In genomic region chr16:30788944-30789781, GRCm38 (mm10) we compare ENCODE assay signal across 11 mouse cellular contexts.
DNase-seq lines count a peak whose midpoint lies in the region; ATAC-seq and TF ChIP-seq lines count a peak whose summit lies in the region.
"Had no signal": no experiment of that assay in that cellular context is flagged by ENCODE, and none has a peak within 500 bp of the region (broad histone marks: within the 10 kb centered on the region; RNA-seq: fewer than 3 reads in every experiment).

No protein-coding gene starts in this region.

- no peak for ATAC-seq in heart, embryonic 13.5 days (ENCODE audit: extremely low read depth, insufficient number of reproducible peaks, low FRiP score, low TSS enrichment)
- ATAC-seq in lung, embryonic 15.5 days (ENCODE audit: borderline replicate concordance, extremely low read depth, low FRiP score, low TSS enrichment), result no peak

- H3K4me1 ChIP-seq in MEL (ENCODE audit: control insufficient read depth in 1 of 2, insufficient read depth in 2 of 2, low read length in 2 of 2), result peaks cover 27 to 65% of the 10 kb centered on the region in 2 experiments
- peaks cover 72% of the 10 kb centered on the region for H3K4me1 ChIP-seq in heart, embryonic 13.5 days
- H3K4me1 ChIP-seq in lung, embryonic 15.5 days, result peaks cover 57% of the 10 kb centered on the region

- H3K27me3 ChIP-seq in MEL (ENCODE audit: control insufficient read depth in 1 of 2, insufficient read depth in 2 of 2, low read length in 2 of 2), result no peaks in the 10 kb centered on the region
- no peaks in the 10 kb centered on the region for H3K27me3 ChIP-seq in heart, embryonic 13.5 days (replicated peaks)
- no peaks in the 10 kb centered on the region for H3K27me3 ChIP-seq in lung, embryonic 15.5 days

- no peaks in the 10 kb centered on the region; the same call in 1 of the 2 replicates for H3K79me2 ChIP-seq in MEL (ENCODE audit: control insufficient read depth, insufficient read depth, low read length, poor library complexity)

- no peak for TF ChIP-seq CTCF in MEL (IDR thresholded peaks at IDR 0.05 in 2 of 3, conservative IDR thresholded peaks at IDR 0.05 in 1 of 3; ENCODE audit: control insufficient read depth in 1 of 3, insufficient read depth in 1 of 3, low read depth in 2 of 3, low read length in 3 of 3, poor library complexity in 1 of 3, severe bottlenecking in 1 of 3)
- no peak for TF ChIP-seq CTCF in left cerebral cortex, adult 2 months (IDR thresholded peaks at IDR 0.05)

- H3K4me3 ChIP-seq in MEL (ENCODE audit: control insufficient read depth in 1 of 2, insufficient read depth in 1 of 2, low read depth in 2 of 2, low read length in 2 of 2), result peak overlapping the region; percentile 57 to 58
- H3K4me3 ChIP-seq in heart, embryonic 13.5 days, result no peak overlapping the region
- no peak overlapping the region for H3K4me3 ChIP-seq in lung, embryonic 15.5 days
- no peak overlapping the region for H3K4me3 ChIP-seq in left cerebral cortex, adult 2 months
- H3K4me3 ChIP-seq: midbrain, embryonic 10.5 days had no signal

- TF ChIP-seq RAD21 in MEL (IDR thresholded peaks at IDR 0.05; ENCODE audit: low read depth, low read length), result no peak

- peak overlapping the region; percentile 98 for H3K27ac ChIP-seq in MEL (ENCODE audit: control insufficient read depth, low read depth, low read length)
- H3K27ac ChIP-seq in heart, embryonic 13.5 days (replicated peaks), result peak overlapping the region; percentile 97
- peak overlapping the region; percentile 97 for H3K27ac ChIP-seq in lung, embryonic 15.5 days
- no peak overlapping the region for H3K27ac ChIP-seq in left cerebral cortex, adult 2 months

- H3K9ac ChIP-seq in MEL (ENCODE audit: control insufficient read depth, low read depth, low read length, poor library complexity, severe bottlenecking), result peak overlapping the region; percentile 67
- H3K9ac ChIP-seq in heart, embryonic 13.5 days, result no peak overlapping the region
- no peak overlapping the region for H3K9ac ChIP-seq in lung, embryonic 15.5 days

- 0 out of 4 replicates have a peak, but pooled peaks of 1 of the 2 experiments have one; percentile 26 for TF ChIP-seq POLR2A in MEL (IDR thresholded peaks at IDR 0.05; ENCODE audit: control insufficient read depth in 1 of 2, insufficient read depth in 1 of 2, low read depth in 1 of 2, low read length in 2 of 2, poor library complexity in 1 of 2)

- peaks cover 0 to 50% of the 10 kb centered on the region in 2 experiments; a peak in 2 of 4 replicates for H3K36me3 ChIP-seq in MEL (ENCODE audit: control insufficient read depth in 1 of 2, insufficient read depth in 2 of 2, low read length in 2 of 2)
- H3K36me3 ChIP-seq in heart, embryonic 13.5 days, result no peaks in the 10 kb centered on the region
- no peaks in the 10 kb centered on the region for H3K36me3 ChIP-seq in lung, embryonic 15.5 days
- H3K36me3 ChIP-seq: midbrain, embryonic 10.5 days had no signal

- no peaks in the 10 kb centered on the region for H3K9me3 ChIP-seq in MEL (replicated peaks; ENCODE audit: insufficient read depth, low read length)
- H3K9me3 ChIP-seq in heart, embryonic 13.5 days, result no peaks in the 10 kb centered on the region
- no peaks in the 10 kb centered on the region for H3K9me3 ChIP-seq in lung, embryonic 15.5 days
- H3K9me3 ChIP-seq: midbrain, embryonic 10.5 days had no signal

- peak in 1 of 2 experiments; percentile 39; a peak in 3 of 4 replicates for TF ChIP-seq EP300 in MEL (IDR thresholded peaks at IDR 0.05; ENCODE audit: low read depth in 1 of 2, low read length in 2 of 2)

- H3K4me2 ChIP-seq in heart, embryonic 13.5 days, result no peak overlapping the region
- H3K4me2 ChIP-seq in lung, embryonic 15.5 days, result no peak overlapping the region

- WGBS in heart, embryonic 13.5 days, result 71% methylated on average over 15 of the region's 15 CpGs
- 73% methylated on average over 15 of the region's 15 CpGs for WGBS in lung, embryonic 15.5 days

- DNase-seq in 3T3-L1 (ENCODE audit: low read depth, low spot score) (peak; percentile 27), MEL (ENCODE audit: low read depth, low spot score) (peak; percentile 80)
- DNase-seq in thymus, postnatal 4 days, result no peak
- no peak for DNase-seq in retina, embryonic 14.5 days (ENCODE audit: low spot score)
- DNase-seq in left cerebral cortex, adult 2 months (ENCODE audit: extremely low spot score in 1 of 2, low spot score in 2 of 2), result no peak
- DNase-seq in spleen, postnatal 4 days (ENCODE audit: low spot score in 2 of 2), result no peak
- DNase-seq: gastrocnemius, postnatal 10 days; thymus, postnatal 36 days had no signal

- intact Hi-C loops in left cerebral cortex, adult 2 months (cut with DNase I), result no loop called here

TF ChIP-seq in MEL, 35 proteins besides CTCF, POLR2A, EP300 and RAD21:
- TF ChIP-seq NELFE (IDR thresholded peaks at IDR 0.05; ENCODE audit: low read depth, low read length) (0 out of 2 replicates have a peak, but pooled peaks have one; percentile 22), MYB (IDR thresholded peaks at IDR 0.05; ENCODE audit: low read depth, low read length) (no peak), TAL1 (IDR thresholded peaks at IDR 0.05; ENCODE audit: low read length) (peak; percentile 61), BHLHE40 (IDR thresholded peaks at IDR 0.05; ENCODE audit: borderline replicate concordance, low read depth, low read length) (0 out of 2 replicates have a peak, but pooled peaks have one; percentile 3), GATA1 (IDR thresholded peaks at IDR 0.05; ENCODE audit: low read depth, low read length) (no peak), MYC (IDR thresholded peaks at IDR 0.05; ENCODE audit: low read depth, low read length) (peak; percentile 67; the same call in 1 of the 2 replicates), USF1 (IDR thresholded peaks at IDR 0.05; ENCODE audit: low read depth, low read length) (no peak), SIN3A (IDR thresholded peaks at IDR 0.05; ENCODE audit: low read length) (peak; percentile 4; the same call in 1 of the 2 replicates), USF2 (IDR thresholded peaks at IDR 0.05; ENCODE audit: borderline replicate concordance in 1 of 2, insufficient read depth in 1 of 2, low read depth in 1 of 2, low read length in 2 of 2) (no peak), JUND (IDR thresholded peaks at IDR 0.05; ENCODE audit: low read depth, low read length) (no peak), TCF12 (IDR thresholded peaks at IDR 0.05; ENCODE audit: low read depth, low read length) (no peak), MEF2A (IDR thresholded peaks at IDR 0.05; ENCODE audit: extremely low read depth, insufficient replicate concordance, low read depth, low read length, poor library complexity, severe bottlenecking) (no peak), MAFK (IDR thresholded peaks at IDR 0.05; ENCODE audit: borderline replicate concordance, low read depth, low read length) (peak; percentile 99), MAZ (IDR thresholded peaks at IDR 0.05; ENCODE audit: low read depth, low read length) (no peak), HCFC1 (IDR thresholded peaks at IDR 0.05; ENCODE audit: low read depth, low read length) (no peak; the same call in 1 of the 2 replicates), ETS1 (IDR thresholded peaks at IDR 0.05; ENCODE audit: low read depth, low read length) (peak; percentile 79), MXI1 (IDR thresholded peaks at IDR 0.05; ENCODE audit: low read depth, low read length) (no peak), CHD1 (IDR thresholded peaks at IDR 0.05; ENCODE audit: low read depth, low read length) (peak; percentile 62; the same call in 1 of the 2 replicates), ZNF384 (IDR thresholded peaks at IDR 0.05; ENCODE audit: low read depth, low read length) (no peak), GABPA (IDR thresholded peaks at IDR 0.05; ENCODE audit: low read depth, low read length) (no peak), POLR2AphosphoS5 (IDR thresholded peaks at IDR 0.05; ENCODE audit: borderline replicate concordance, low read depth, low read length) (no peak), ZC3H11A (IDR thresholded peaks at IDR 0.05; ENCODE audit: low read depth, low read length) (no peak), ZKSCAN1 (IDR thresholded peaks at IDR 0.05; ENCODE audit: low read depth, low read length) (no peak), KAT2A (conservative IDR thresholded peaks at IDR 0.05; ENCODE audit: low read depth, low read length) (no peak), TBP (IDR thresholded peaks at IDR 0.05; ENCODE audit: low read depth, low read length) (0 out of 2 replicates have a peak, but pooled peaks have one; percentile 10), NRF1 (IDR thresholded peaks at IDR 0.05; ENCODE audit: insufficient read depth, low read depth, low read length, poor library complexity, severe bottlenecking) (no peak), MAX (IDR thresholded peaks at IDR 0.05; ENCODE audit: low read length) (peak; percentile 56), UBTF (IDR thresholded peaks at IDR 0.05; ENCODE audit: borderline replicate concordance, insufficient read depth, low read depth, low read length) (no peak), CHD2 (IDR thresholded peaks at IDR 0.05; ENCODE audit: low read length) (no peak), RCOR1 (IDR thresholded peaks at IDR 0.05; ENCODE audit: low read depth, low read length) (no peak; the same call in 1 of the 2 replicates), SMC3 (IDR thresholded peaks at IDR 0.05; ENCODE audit: low read depth, low read length) (no peak), ELF1 (IDR thresholded peaks at IDR 0.05; ENCODE audit: low read depth, low read length) (no peak), E2F4 (IDR thresholded peaks at IDR 0.05; ENCODE audit: borderline replicate concordance, low read depth, low read length) (no peak), POLR2AphosphoS2 (IDR thresholded peaks at IDR 0.05; ENCODE audit: low read length) (no peak)

Comparison
In these comparisons a context has a peak if more than half of its experiments do, and no peak if none do; other contexts are left out.
1. DNase-seq: peak in 3T3-L1 (single experiment) and MEL (single experiment); none in thymus, postnatal 4 days (single experiment), retina, embryonic 14.5 days (single experiment), left cerebral cortex, adult 2 months (0 of 2) and spleen, postnatal 4 days (0 of 2).
2. H3K4me3 ChIP-seq: peak in MEL (2 of 2); none in heart, embryonic 13.5 days (single experiment), lung, embryonic 15.5 days (single experiment) and left cerebral cortex, adult 2 months (single experiment).